Mouse (Mus musculus) limb, embryonic 10.5 days (tissue): Measurements from ENCODE around the gene Qdpr. TPM values are rescaled to one million over a fixed set of nuclear protein-coding genes. Genes with fewer than 3 reads are reported as not detected.

Experiments used
- DNase-seq: peaks from one replicate; pipeline ENCODE4 v3.0.0-alpha.2; 2017; ENCODE audit warnings: low spot score
- H3K27ac ChIP-seq: fragments of 300-500 bp; sonication (generic); 2 replicates; pipeline ENCODE4 v1.5.1; 2016; ENCODE audit warnings: mild to moderate bottlenecking
- H3K27me3 ChIP-seq: fragments of 300-500 bp; sonication (generic); 2 replicates; pipeline ENCODE4 v1.6.1; 2016; ENCODE audit warnings: low read depth, mild to moderate bottlenecking; ENCODE audit not compliant: poor library complexity, severe bottlenecking
- H3K36me3 ChIP-seq: fragments of 300-500 bp; sonication (generic); 2 replicates; pipeline ENCODE4 v1.6.1; 2016; ENCODE audit warnings: mild to moderate bottlenecking, moderate library complexity
- H3K4me1 ChIP-seq: fragments of 300-500 bp; sonication (generic); 2 replicates; pipeline ENCODE4 v1.6.1; 2016
- H3K4me3 ChIP-seq: fragments of 300-500 bp; sonication (generic); 2 replicates; pipeline ENCODE4 v1.5.1; 2016; ENCODE audit warnings: mild to moderate bottlenecking, moderate library complexity
- H3K9me3 ChIP-seq: fragments of 300-500 bp; sonication (generic); replicated peaks from 2 replicates; pipeline ENCODE4 v1.6.1; 2016; ENCODE audit warnings: mild to moderate bottlenecking
- WGBS: fragments of 180-500 bp; shearing (Covaris S2); methylation state at CpG from one replicate; pipeline ENCODE4 v1.1.7; 2016; 5-methylcytosine and 5-hydroxymethylcytosine counted together
- polyA plus RNA-seq: library from polyadenylated mRNA; unstranded; fragments of >200 nt; fragmentation: Nextera tagmentation; extraction: Ambion mirVana; gene quantifications from 2 replicates; pipeline ENCODE4 v1.2.1, GENCODE M21; 2016

Gene Qdpr
- polyA plus RNA-seq = 129 and 133 TPM in 2 replicates

- H3K27me3 ChIP-seq = no peaks in the 10 kb centered on the region
- peaks cover 12% of the 10 kb centered on the region for H3K36me3 ChIP-seq
- peaks cover 17% of the 10 kb centered on the region for H3K4me1 ChIP-seq
- peak; percentile 99 for DNase-seq
- no peaks in the 10 kb centered on the region for H3K9me3 ChIP-seq
- under 1% methylated on average over 70 of the region's 70 CpGs for WGBS
- peak within 1 kb of the TSS; percentile 83 for H3K4me3 ChIP-seq
- H3K27ac ChIP-seq = peak within 1 kb of the TSS; percentile 88
Observed at GRCm38 (mm10) chr5:45449831-45450716, at the start of gene Qdpr. Qdpr (minus strand) TSS chr5:45450236.

GRCm38 (mm10) chr5:45497564-45497963 is 47.5 kb upstream of the Qdpr start:
- H3K4me1 ChIP-seq = peaks cover 15% of the 10 kb centered on the region
- no peak overlapping the region for H3K27ac ChIP-seq
- H3K27me3 ChIP-seq = no peaks in the 10 kb centered on the region
- H3K36me3 ChIP-seq = peaks cover 74% of the 10 kb centered on the region
- H3K4me3 ChIP-seq = no peak overlapping the region
- WGBS = 92% methylated on average over 5 of the region's 5 CpGs
- no peaks in the 10 kb centered on the region for H3K9me3 ChIP-seq
- DNase-seq = no peak

DNA sequence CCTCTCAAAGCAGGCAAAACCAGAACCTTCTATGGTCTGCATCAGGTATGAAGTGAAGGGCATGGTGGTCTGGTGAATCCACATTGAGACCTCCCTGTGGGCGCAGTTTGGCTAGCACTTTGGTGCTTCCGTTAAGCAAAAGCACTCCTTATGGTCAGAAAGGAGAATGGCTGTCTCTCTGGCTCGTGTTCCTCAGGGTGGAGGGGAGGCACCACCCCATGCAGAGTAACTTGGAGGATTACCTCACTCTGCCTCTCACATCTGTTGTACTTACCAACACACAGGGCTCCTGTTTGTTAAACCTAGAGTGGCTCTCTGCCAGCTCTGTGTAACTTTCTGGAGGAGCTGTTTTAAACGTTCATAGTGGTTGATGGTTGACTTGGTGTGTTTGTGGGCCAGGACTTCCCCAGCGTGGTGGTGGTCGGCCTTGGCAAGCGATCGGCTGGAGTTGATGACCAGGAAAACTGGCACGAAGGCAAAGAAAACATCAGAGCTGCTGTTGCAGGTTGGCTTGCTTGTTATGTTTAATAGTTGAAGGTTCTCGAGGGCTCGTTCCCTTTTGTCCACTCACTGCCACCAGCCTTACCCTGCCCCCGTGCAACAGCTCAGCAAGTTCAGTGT is 47.0 kb upstream of the Qdpr start:
- Histone ChIP-seq H3K27ac (no peak overlapping the region), H3K9me3 (no peaks in the 10 kb centered on the region), H3K4me3 (no peak overlapping the region), H3K4me1 (peaks cover 15% of the 10 kb centered on the region), H3K27me3 (no peaks in the 10 kb centered on the region), H3K36me3 (peaks cover 69% of the 10 kb centered on the region)
- 93% methylated on average over 12 of the region's 12 CpGs for WGBS
- no peak for DNase-seq

DNA sequence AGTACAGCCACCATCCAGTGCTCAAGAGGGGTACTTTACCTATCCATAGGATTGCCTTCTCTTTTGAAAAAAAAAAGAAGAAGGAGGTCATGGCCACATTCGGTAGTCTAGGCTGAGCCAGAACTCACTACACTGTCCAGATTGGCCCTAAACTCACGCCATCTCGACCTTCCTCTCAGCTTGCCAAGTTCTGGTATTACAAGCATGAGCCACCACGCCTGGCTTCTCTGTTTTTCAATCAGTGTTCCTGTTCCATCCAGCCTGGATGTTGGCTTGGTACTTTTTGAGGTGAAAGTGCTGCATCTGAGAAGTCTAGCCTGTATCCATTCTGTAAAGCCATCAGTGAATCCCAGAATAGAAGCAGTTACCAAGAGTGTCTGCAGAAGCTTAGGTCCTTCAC is 46.4 kb upstream of the Qdpr start:
- peaks cover 15% of the 10 kb centered on the region for H3K4me1 ChIP-seq
- H3K27me3 ChIP-seq = no peaks in the 10 kb centered on the region
- H3K9me3 ChIP-seq = no peaks in the 10 kb centered on the region
- WGBS = 94% methylated on average over 4 of the region's 4 CpGs
- H3K4me3 ChIP-seq = no peak overlapping the region
- H3K27ac ChIP-seq = no peak overlapping the region
- DNase-seq = no peak
- peaks cover 63% of the 10 kb centered on the region for H3K36me3 ChIP-seq

DNA sequence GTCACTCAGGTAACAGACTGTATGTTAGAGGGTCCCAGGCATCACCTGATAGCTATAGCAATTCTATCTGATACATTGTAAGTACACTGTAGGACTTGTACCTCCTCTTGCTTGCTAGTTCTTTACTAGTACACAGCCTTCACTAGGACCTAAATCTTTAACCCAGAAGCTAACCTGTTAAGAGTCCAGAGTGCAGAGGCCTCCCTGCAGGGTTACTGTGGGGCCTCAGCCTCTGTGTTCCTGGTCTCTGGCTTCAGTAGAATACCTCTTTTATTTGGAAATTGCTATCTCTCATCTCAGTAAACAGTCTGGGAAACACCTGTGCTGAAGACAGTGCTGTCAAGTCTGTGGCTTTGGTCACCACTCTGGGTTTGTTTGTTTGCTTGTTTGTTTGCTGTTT is 46.0 kb upstream of the Qdpr start:
- H3K9me3 ChIP-seq = no peaks in the 10 kb centered on the region
- no peak overlapping the region for H3K4me3 ChIP-seq
- H3K36me3 ChIP-seq = peaks cover 59% of the 10 kb centered on the region
- no peak overlapping the region for H3K27ac ChIP-seq
- H3K4me1 ChIP-seq = peaks cover 15% of the 10 kb centered on the region
- no peak for DNase-seq
- H3K27me3 ChIP-seq = no peaks in the 10 kb centered on the region

GRCm38 (mm10) chr5:45495429-45495975 is 45.5 kb upstream of the Qdpr start:
- H3K4me1 ChIP-seq = peaks cover 15% of the 10 kb centered on the region
- WGBS = 90% methylated on average over 3 of the region's 3 CpGs
- H3K9me3 ChIP-seq = no peaks in the 10 kb centered on the region
- no peak for DNase-seq
- no peak overlapping the region for H3K4me3 ChIP-seq
- no peaks in the 10 kb centered on the region for H3K27me3 ChIP-seq
- no peak overlapping the region for H3K27ac ChIP-seq
- H3K36me3 ChIP-seq = peaks cover 55% of the 10 kb centered on the region

DNA sequence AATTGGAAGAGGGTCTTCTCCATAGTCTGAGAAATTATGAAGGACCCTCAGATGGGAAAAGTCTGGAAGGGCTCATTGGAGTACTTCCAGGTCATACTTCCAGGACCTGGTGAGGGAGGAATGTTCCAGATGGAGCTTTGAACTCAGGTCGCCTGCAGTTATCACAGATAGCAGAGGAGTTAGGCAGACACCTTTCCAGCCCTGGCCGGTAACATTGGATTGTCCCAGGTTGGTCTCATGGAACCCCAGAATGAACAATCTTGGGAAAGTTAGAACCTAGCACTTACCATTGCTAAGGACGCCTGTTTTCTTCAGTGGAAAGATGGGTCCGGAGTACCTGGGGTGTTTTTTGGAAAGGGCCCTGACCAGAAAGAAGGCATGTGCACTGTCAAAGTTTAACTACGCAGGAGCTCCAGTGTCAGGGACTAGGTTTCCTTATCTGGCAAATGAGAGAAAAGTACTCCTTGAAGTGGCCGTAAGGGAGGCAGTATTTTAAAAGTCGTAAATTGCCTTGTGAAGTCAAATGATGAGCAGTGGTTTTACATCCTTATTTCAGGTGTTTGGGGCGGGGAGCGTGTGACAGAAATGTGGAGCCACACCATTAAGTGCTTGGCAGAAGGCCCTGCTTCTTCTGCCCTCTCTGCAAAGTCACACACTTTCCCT is 44.2 kb upstream of the Qdpr start:
- WGBS = 55% methylated on average over 9 of the region's 9 CpGs
- peaks cover 15% of the 10 kb centered on the region for H3K4me1 ChIP-seq
- peaks cover 42% of the 10 kb centered on the region for H3K36me3 ChIP-seq
- peak overlapping the region; percentile 80 for H3K4me3 ChIP-seq
- H3K9me3 ChIP-seq = no peaks in the 10 kb centered on the region
- DNase-seq = no peak
- peak overlapping the region; percentile 90 for H3K27ac ChIP-seq
- H3K27me3 ChIP-seq = no peaks in the 10 kb centered on the region

GRCm38 (mm10) chr5:45493191-45494092 is 43.4 kb upstream of the Qdpr start, which contains the start of gene Lap3:
Lap3 (plus strand) TSS chr5:45493374.
- peaks cover 34% of the 10 kb centered on the region for H3K36me3 ChIP-seq
- DNase-seq = peak; percentile 99
- H3K9me3 ChIP-seq = no peaks in the 10 kb centered on the region
- H3K4me3 ChIP-seq = peak within 1 kb of the TSS; percentile 80
- H3K27me3 ChIP-seq = no peaks in the 10 kb centered on the region
- H3K4me1 ChIP-seq = peaks cover 15% of the 10 kb centered on the region
- under 1% methylated on average over 78 of the region's 78 CpGs for WGBS
- peak within 1 kb of the TSS; percentile 90 for H3K27ac ChIP-seq

GRCm38 (mm10) chr5:45491776-45492175 is 41.7 kb upstream of the Qdpr start:
- Histone ChIP-seq H3K9me3 (no peaks in the 10 kb centered on the region), H3K4me1 (peaks cover 15% of the 10 kb centered on the region), H3K4me3 (no peak overlapping the region), H3K27me3 (no peaks in the 10 kb centered on the region), H3K27ac (no peak overlapping the region), H3K36me3 (peaks cover 17% of the 10 kb centered on the region)
- peak; percentile 15 for DNase-seq
- WGBS = 78% methylated on average over 4 of the region's 4 CpGs

DNA sequence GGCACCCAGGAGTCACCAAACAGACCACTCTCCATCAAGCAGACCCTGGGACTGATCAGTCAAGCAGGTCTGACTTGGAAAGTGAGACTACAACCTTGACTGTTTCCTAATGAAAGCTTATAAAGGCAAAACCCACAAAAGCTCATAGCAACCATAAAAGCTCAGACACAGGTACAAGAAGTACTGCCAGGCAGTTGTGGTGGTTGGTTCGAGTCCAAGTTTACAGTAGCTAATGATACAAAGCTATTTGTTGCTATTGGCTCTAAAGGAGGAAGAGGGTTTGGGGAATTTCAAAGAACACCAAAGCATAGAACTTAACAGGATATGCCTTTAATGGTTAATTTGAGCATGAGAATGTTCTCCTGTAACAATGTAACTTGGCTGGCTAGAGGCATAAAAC is 33.6 kb upstream of the Qdpr start:
- Histone ChIP-seq H3K27ac (no peak overlapping the region), H3K4me3 (no peak overlapping the region)
- WGBS = 78% methylated on average over 1 of the region's 1 CpGs

GRCm38 (mm10) chr5:45482607-45483006 is 32.6 kb upstream of the Qdpr start:
- Histone ChIP-seq H3K4me1 (no peaks in the 10 kb centered on the region), H3K9me3 (no peaks in the 10 kb centered on the region), H3K27ac (no peak overlapping the region), H3K27me3 (no peaks in the 10 kb centered on the region), H3K36me3 (no peaks in the 10 kb centered on the region), H3K4me3 (no peak overlapping the region)
- WGBS = 75% methylated on average over 3 of the region's 3 CpGs
- peak; percentile 2 for DNase-seq

More for the DNA sequence above, 33.6 kb upstream of the Qdpr start:
- Histone ChIP-seq H3K36me3 (no peaks in the 10 kb centered on the region), H3K4me1 (no peaks in the 10 kb centered on the region), H3K9me3 (no peaks in the 10 kb centered on the region), H3K27me3 (no peaks in the 10 kb centered on the region)
- DNase-seq = peak; percentile 1

DNA sequence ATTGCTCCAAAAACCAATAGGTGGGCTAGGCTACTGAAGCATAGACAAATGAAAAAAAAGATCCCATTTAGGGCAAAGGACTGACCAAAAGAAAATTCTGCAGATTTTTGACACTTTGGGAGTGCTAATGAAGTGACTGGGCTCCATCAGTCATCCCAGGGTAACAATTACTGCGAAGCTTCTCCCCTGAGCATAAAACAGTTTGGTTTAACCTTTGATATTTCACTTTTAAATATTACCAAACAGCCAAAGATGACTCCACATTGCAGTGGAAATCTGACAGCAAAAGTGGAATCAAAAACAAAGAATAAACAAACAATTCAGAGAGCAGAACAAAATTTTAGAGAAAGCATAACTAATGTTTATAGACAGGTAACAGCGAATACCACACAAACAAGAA is 31.1 kb upstream of the Qdpr start:
- WGBS = 91% methylated on average over 2 of the region's 2 CpGs
- Histone ChIP-seq H3K9me3 (no peaks in the 10 kb centered on the region), H3K4me3 (no peak overlapping the region), H3K27ac (no peak overlapping the region), H3K36me3 (no peaks in the 10 kb centered on the region), H3K4me1 (no peaks in the 10 kb centered on the region), H3K27me3 (no peaks in the 10 kb centered on the region)
- DNase-seq = no peak
